Mouse (Mus musculus): ENCODE data around the gene Fmod. TPM values are rescaled to one million over a fixed set of nuclear protein-coding genes. Genes with fewer than 3 reads are reported as not detected.

Fmod gene
- not detected for polyA plus RNA-seq (2017; shearing (Covaris generic))

GRCm38 (mm10) chr1:134037172-134037571 is at the start of gene Fmod:
Gene Fmod (plus strand): TSS chr1:134037254.

GRCm38 (mm10) chr1:134078802-134079476 is 41.9 kb downstream of the Fmod start, which contains the start of gene Btg2:
Gene Btg2 (minus strand): TSS chr1:134079120.

Other genes with a start within 250 kb of the Fmod start
- gene Atp2b4, start 236.2 kb upstream of the Fmod start, polyA plus RNA-seq (2017; shearing (Covaris generic)), result 3.2 TPM
- not detected for gene Optc, start 129.3 kb upstream of the Fmod start, polyA plus RNA-seq (2017; shearing (Covaris generic))
- gene Prelp, start 115.8 kb upstream of the Fmod start, polyA plus RNA-seq (2017; shearing (Covaris generic)), result not detected
- 250 TPM for gene Btg2, start 41.9 kb downstream of the Fmod start, polyA plus RNA-seq (2017; shearing (Covaris generic))
- not detected for gene Chit1, start 74.0 kb downstream of the Fmod start, polyA plus RNA-seq (2017; shearing (Covaris generic))
- not detected for gene Chil1, start 144.9 kb downstream of the Fmod start, polyA plus RNA-seq (2017; shearing (Covaris generic))
- gene Mybph, start 156.2 kb downstream of the Fmod start, polyA plus RNA-seq (2017; shearing (Covaris generic)), result not detected
- gene Adora1, start 198.2 kb downstream of the Fmod start, polyA plus RNA-seq (2017; shearing (Covaris generic)), result not detected

Measured in naive thymus-derived CD4-positive, alpha-beta T cell, adult 5 months (primary cell).